Mouse (Mus musculus) lung, embryonic 16.5 days (tissue): ENCODE data around the gene S1pr5. TPM values are rescaled to one million over a fixed set of nuclear protein-coding genes. Genes with fewer than 3 reads are reported as not detected.
A peak's percentile ranks its signal among the peaks of the same experiment; 100 is the strongest.

ENCODE experiments used
- ATAC-seq: fragments of 200-750 bp; cut with Nextera tagmentation; 2 replicates; pipeline ENCODE4 v1.8.0; 2017; ENCODE audit warnings: low read depth, mild to moderate bottlenecking, moderate library complexity
- H3K27ac ChIP-seq: fragments of 300-500 bp; sonication (generic); 2 replicates; pipeline ENCODE4 v1.5.1; 2014; ENCODE audit warnings: mild to moderate bottlenecking, control low read depth, low read length
- H3K27me3 ChIP-seq: fragments of 300-500 bp; sonication (generic); 2 replicates; pipeline ENCODE4 v1.6.1; 2014; ENCODE audit warnings: low read depth, low read length, mixed read lengths; ENCODE audit not compliant: control insufficient read depth, insufficient read depth
- H3K36me3 ChIP-seq: fragments of 300-500 bp; sonication (generic); 2 replicates; pipeline ENCODE4 v1.6.1; 2014; ENCODE audit warnings: low read length; ENCODE audit not compliant: control insufficient read depth, insufficient read depth
- H3K4me1 ChIP-seq: fragments of 300-500 bp; sonication (generic); replicated peaks from 2 replicates; pipeline ENCODE4 v1.6.1; 2014; ENCODE audit warnings: low read length, mixed read lengths; ENCODE audit not compliant: control insufficient read depth, insufficient read depth
- H3K4me2 ChIP-seq: fragments of 300-500 bp; sonication (generic); 2 replicates; pipeline ENCODE4 v1.6.1; 2014; ENCODE audit warnings: low read depth, low read length, control low read depth
- H3K4me3 ChIP-seq: fragments of 300-500 bp; sonication (generic); 2 replicates; pipeline ENCODE4 v1.5.1; 2014; ENCODE audit warnings: mild to moderate bottlenecking, low read length, control low read depth
- H3K9ac ChIP-seq: fragments of 300-500 bp; sonication (generic); 2 replicates; pipeline ENCODE4 v1.6.1; 2014; ENCODE audit warnings: low read length, control low read depth
- H3K9me3 ChIP-seq: fragments of 300-500 bp; sonication (generic); 2 replicates; pipeline ENCODE4 v1.6.1; 2016; ENCODE audit warnings: low read length; ENCODE audit not compliant: control insufficient read depth
- WGBS: fragments of 180-500 bp; shearing (Covaris S2); extraction: QIAGEN DNeasy Blood & Tissue Kit; methylation state at CpG from one replicate; pipeline ENCODE4 v1.1.7; 2014; 5-methylcytosine and 5-hydroxymethylcytosine counted together
- polyA plus RNA-seq: library from polyadenylated mRNA; unstranded; fragments of >200 nt; fragmentation: Nextera tagmentation; extraction: Ambion mirVana; gene quantifications from 2 replicates; pipeline ENCODE4 v1.2.1, GENCODE M21; 2015

Gene S1pr5
- polyA plus RNA-seq, 1 experiment from 2014 or later, result 0.11 TPM

- peak overlapping the region; percentile 85 for H3K4me3 ChIP-seq
These were observed 38.5 kb upstream of the S1pr5 start for GRCm38 (mm10) chr9:21286753-21287152.

GRCm38 (mm10) chr9:21283994-21284393, 35.8 kb upstream of the S1pr5 start:
- Histone ChIP-seq H3K4me2 (no peak overlapping the region), H3K4me3 (no peak overlapping the region), H3K4me1 (peaks cover 15% of the 10 kb centered on the region), H3K9ac (no peak overlapping the region), H3K36me3 (peaks cover 32% of the 10 kb centered on the region), H3K27me3 (no peaks in the 10 kb centered on the region), H3K27ac (no peak overlapping the region), H3K9me3 (no peaks in the 10 kb centered on the region)
- no peak for ATAC-seq
- WGBS, result 70% methylated on average over 3 of the region's 3 CpGs

More at GRCm38 (mm10) chr9:21286753-21287152, 38.5 kb upstream of the S1pr5 start:
- Histone ChIP-seq H3K27ac (no peak overlapping the region), H3K36me3 (peaks cover 16% of the 10 kb centered on the region), H3K4me1 (peaks cover 28% of the 10 kb centered on the region), H3K27me3 (no peaks in the 10 kb centered on the region), H3K9ac (peak overlapping the region; percentile 83), H3K9me3 (no peaks in the 10 kb centered on the region), H3K4me2 (peak overlapping the region; percentile 79)
- 50% methylated on average over 3 of the region's 3 CpGs for WGBS
- ATAC-seq, result no peak

GRCm38 (mm10) chr9:21283591-21283990, 35.3 kb upstream of the S1pr5 start:
- WGBS, result 84% methylated on average over 5 of the region's 5 CpGs
- H3K27me3 ChIP-seq, result no peaks in the 10 kb centered on the region
- H3K36me3 ChIP-seq, result peaks cover 32% of the 10 kb centered on the region
- ATAC-seq, result no peak
- no peak overlapping the region for H3K9ac ChIP-seq
- H3K4me2 ChIP-seq, result no peak overlapping the region
- H3K4me3 ChIP-seq, result no peak overlapping the region
- no peaks in the 10 kb centered on the region for H3K9me3 ChIP-seq
- H3K4me1 ChIP-seq, result peaks cover 11% of the 10 kb centered on the region
- no peak overlapping the region for H3K27ac ChIP-seq

- 85% methylated on average over 5 of the region's 5 CpGs for WGBS
- Histone ChIP-seq H3K4me2 (no peak overlapping the region), H3K4me1 (no peaks in the 10 kb centered on the region), H3K9ac (no peak overlapping the region), H3K4me3 (no peak overlapping the region), H3K27me3 (no peaks in the 10 kb centered on the region), H3K27ac (no peak overlapping the region), H3K36me3 (peaks cover 61% of the 10 kb centered on the region), H3K9me3 (no peaks in the 10 kb centered on the region)
- no peak for ATAC-seq
These were observed 29.5 kb upstream of the S1pr5 start for GRCm38 (mm10) chr9:21277776-21278175.

DNA sequence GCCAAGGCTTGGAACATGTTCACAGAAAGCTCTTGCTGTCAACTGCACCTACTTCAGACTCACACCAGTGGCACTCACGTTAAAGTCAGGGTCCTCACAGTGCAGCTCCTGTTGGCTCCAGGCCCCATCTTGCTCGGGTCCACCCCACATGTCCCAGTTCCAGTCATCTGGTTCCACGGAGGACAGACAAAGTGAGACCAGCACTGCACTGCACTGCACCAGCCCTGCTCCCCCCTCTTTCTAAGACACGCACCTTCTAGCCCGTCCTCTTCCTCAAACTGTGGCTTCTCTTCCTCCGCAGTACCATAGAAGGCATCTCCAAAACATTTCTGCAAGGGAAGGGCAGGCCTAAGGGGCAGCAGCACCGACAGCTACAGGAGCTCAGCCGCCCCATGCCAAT, 28.1 kb upstream of the S1pr5 start:
- H3K4me1 ChIP-seq, result no peaks in the 10 kb centered on the region
- WGBS, result 80% methylated on average over 8 of the region's 8 CpGs
- H3K4me3 ChIP-seq, result no peak overlapping the region
- no peak for ATAC-seq
- peaks cover 60% of the 10 kb centered on the region for H3K36me3 ChIP-seq
- no peak overlapping the region for H3K4me2 ChIP-seq
- H3K27ac ChIP-seq, result no peak overlapping the region
- H3K9ac ChIP-seq, result no peak overlapping the region
- no peaks in the 10 kb centered on the region for H3K27me3 ChIP-seq
- no peaks in the 10 kb centered on the region for H3K9me3 ChIP-seq

GRCm38 (mm10) chr9:21275727-21276126, 27.5 kb upstream of the S1pr5 start:
- Histone ChIP-seq H3K4me3 (no peak overlapping the region), H3K4me1 (no peaks in the 10 kb centered on the region), H3K27ac (no peak overlapping the region), H3K9me3 (no peaks in the 10 kb centered on the region), H3K9ac (no peak overlapping the region), H3K36me3 (peaks cover 62% of the 10 kb centered on the region), H3K27me3 (no peaks in the 10 kb centered on the region), H3K4me2 (no peak overlapping the region)
- 83% methylated on average over 12 of the region's 12 CpGs for WGBS
- no peak for ATAC-seq

DNA sequence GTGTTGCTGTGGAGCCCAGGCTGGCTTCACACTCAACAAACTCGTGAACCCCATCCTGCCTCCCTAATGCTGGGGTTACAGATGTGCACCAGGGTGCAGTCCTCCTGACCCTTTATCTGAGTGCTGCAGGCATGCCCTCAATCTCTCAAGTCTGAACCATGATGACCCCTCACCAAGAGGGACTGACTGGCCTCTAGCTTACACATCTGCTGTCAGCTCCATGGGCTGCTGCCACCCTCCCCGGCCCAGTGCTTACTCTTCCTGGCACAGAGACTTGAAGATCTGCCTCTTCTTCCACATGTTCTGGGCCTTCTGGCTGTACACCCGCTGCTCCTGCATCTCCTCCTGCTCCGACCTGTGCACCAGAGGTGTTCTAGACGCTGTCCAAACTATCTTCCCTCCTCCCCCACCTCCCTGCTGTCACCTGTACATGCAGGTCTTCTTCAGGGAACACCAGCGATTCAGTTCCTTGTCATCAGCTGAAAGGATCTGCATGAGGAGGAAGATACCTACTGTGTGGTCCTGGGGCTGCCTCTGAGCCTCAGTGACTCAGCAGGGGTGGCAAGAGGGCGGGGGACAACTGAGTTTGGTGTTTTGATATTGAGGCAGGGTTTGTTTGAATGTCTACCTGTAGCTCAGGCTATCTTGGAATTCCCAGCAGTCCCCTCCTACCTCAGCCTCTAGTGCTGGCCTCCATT, 26.9 kb upstream of the S1pr5 start:
- Histone ChIP-seq H3K4me3 (no peak overlapping the region), H3K36me3 (peaks cover 64% of the 10 kb centered on the region), H3K9me3 (no peaks in the 10 kb centered on the region), H3K4me2 (no peak overlapping the region), H3K9ac (no peak overlapping the region), H3K27me3 (no peaks in the 10 kb centered on the region), H3K27ac (no peak overlapping the region), H3K4me1 (no peaks in the 10 kb centered on the region)
- WGBS, result 72% methylated on average over 7 of the region's 7 CpGs
- ATAC-seq, result no peak

DNA sequence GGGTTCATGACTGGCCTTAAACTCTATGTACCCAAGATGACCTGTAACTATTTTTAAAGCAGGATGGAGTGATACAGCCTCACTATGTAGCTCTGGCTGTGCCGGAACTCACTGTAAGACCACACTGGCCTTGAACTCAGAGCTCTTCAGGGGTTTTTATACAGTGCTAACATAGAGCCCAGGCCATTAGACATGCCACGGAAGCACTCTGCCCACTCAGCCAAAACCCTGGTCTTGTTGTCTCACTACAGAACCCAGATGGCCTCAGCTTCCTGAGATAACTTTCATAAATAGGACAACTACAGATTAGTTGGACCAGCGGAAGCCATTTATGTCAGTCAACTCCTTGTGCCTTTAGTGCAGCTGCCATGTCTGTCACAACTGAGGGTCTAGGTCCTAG, 26.1 kb upstream of the S1pr5 start:
- peaks cover 65% of the 10 kb centered on the region for H3K36me3 ChIP-seq
- ATAC-seq, result no peak
- no peaks in the 10 kb centered on the region for H3K9me3 ChIP-seq
- no peak overlapping the region for H3K4me2 ChIP-seq
- WGBS, result 87% methylated on average over 3 of the region's 3 CpGs
- H3K4me3 ChIP-seq, result no peak overlapping the region
- no peaks in the 10 kb centered on the region for H3K4me1 ChIP-seq
- no peaks in the 10 kb centered on the region for H3K27me3 ChIP-seq
- H3K27ac ChIP-seq, result no peak overlapping the region
- no peak overlapping the region for H3K9ac ChIP-seq

- no peaks in the 10 kb centered on the region for H3K9me3 ChIP-seq
- WGBS, result 63% methylated on average over 7 of the region's 7 CpGs
- H3K4me2 ChIP-seq, result no peak overlapping the region
- H3K4me3 ChIP-seq, result no peak overlapping the region
- no peak overlapping the region for H3K9ac ChIP-seq
- H3K27ac ChIP-seq, result no peak overlapping the region
- no peaks in the 10 kb centered on the region for H3K4me1 ChIP-seq
- no peaks in the 10 kb centered on the region for H3K27me3 ChIP-seq
- no peak for ATAC-seq
- peaks cover 69% of the 10 kb centered on the region for H3K36me3 ChIP-seq
These were observed 25.4 kb upstream of the S1pr5 start for GRCm38 (mm10) chr9:21273520-21274228.
